In the genomic region with DNA sequence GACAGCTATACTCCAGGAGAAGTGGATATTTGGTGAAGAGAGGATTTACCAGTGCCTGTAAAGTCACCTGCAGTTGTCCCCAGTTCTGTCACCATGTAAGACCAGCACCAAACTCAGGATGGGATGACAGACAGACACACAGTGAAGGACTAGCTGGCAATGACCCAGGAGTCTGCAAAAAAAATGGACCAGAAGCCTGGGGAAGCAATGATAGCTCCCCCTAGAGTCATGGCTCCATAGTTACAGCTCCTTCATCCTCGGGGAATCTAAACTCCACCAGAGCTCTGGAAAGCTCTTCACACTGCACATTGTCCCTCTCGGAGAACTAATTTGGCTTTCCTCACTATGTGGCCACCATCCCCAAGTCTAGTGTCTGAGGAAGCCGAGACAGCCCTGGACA, we compare ENCODE assay signal across 15 mouse cellular contexts. TPM values are rescaled to one million over a fixed set of nuclear protein-coding genes. Genes with fewer than 3 reads are reported as not detected.
DNase-seq lines count a peak whose midpoint lies in the region; ATAC-seq and TF ChIP-seq lines count a peak whose summit lies in the region.
"Had no signal": no experiment of that assay in that cellular context is flagged by ENCODE, and none has a peak within 500 bp of the region (broad histone marks: within the 10 kb centered on the region; RNA-seq: fewer than 3 reads in every experiment).

No protein-coding gene starts in this region.

- no peaks in the 10 kb centered on the region for H3K4me1 ChIP-seq in heart, adult 2 months (ENCODE audit: control insufficient read depth, insufficient read depth, low read length)
- H3K4me1 ChIP-seq in lung, postnatal 0 days (ENCODE audit: insufficient read depth, low read depth, low read length) = no peaks in the 10 kb centered on the region
- peaks cover 36% of the 10 kb centered on the region for H3K4me1 ChIP-seq in olfactory bulb, adult 2 months (ENCODE audit: control insufficient read depth, insufficient read depth, low read length)
- H3K4me1 ChIP-seq: liver, embryonic 13.5 days had no signal

- DNase-seq in heart, adult 2 months = no peak
- no peak for DNase-seq in heart, postnatal 25 days (ENCODE audit: low spot score)
- DNase-seq in lung, postnatal 0 days (ENCODE audit: low spot score) = no peak
- DNase-seq in lung, postnatal 25 days (ENCODE audit: low spot score) = no peak
- peak; percentile 32 for DNase-seq in R1 (ENCODE audit: low read depth, low spot score)
- no peak for DNase-seq in spleen, postnatal 36 days (ENCODE audit: low spot score in 2 of 2)
- no peak for DNase-seq in left cerebral cortex, adult 11 months (ENCODE audit: low spot score)
- DNase-seq: cerebellum, postnatal 36 days; heart, postnatal 36 days; kidney, postnatal 14 days; liver, embryonic 13.5 days had no signal

- no peak overlapping the region for H3K27ac ChIP-seq in heart, adult 2 months
- H3K27ac ChIP-seq in lung, postnatal 0 days (ENCODE audit: low read length) = no peak overlapping the region
- peak overlapping the region; percentile 86 for H3K27ac ChIP-seq in olfactory bulb, adult 2 months (ENCODE audit: insufficient read depth, low read depth, low read length)
- H3K27ac ChIP-seq: liver, embryonic 13.5 days had no signal

- H3K36me3 ChIP-seq in heart, adult 2 months (ENCODE audit: control insufficient read depth, insufficient read depth, low read length) = no peaks in the 10 kb centered on the region
- H3K36me3 ChIP-seq in lung, postnatal 0 days (ENCODE audit: insufficient read depth, low read length) = no peaks in the 10 kb centered on the region
- H3K36me3 ChIP-seq: liver, embryonic 13.5 days had no signal

- WGBS in heart, adult 2 months = 51% methylated on average over 3 of the region's 3 CpGs
- 56% methylated on average over 3 of the region's 3 CpGs for WGBS in lung, postnatal 0 days
- 19% methylated on average over 3 of the region's 3 CpGs for WGBS in olfactory bulb, adult 2 months

- no peak overlapping the region for H3K4me2 ChIP-seq in lung, postnatal 0 days (replicated peaks; ENCODE audit: low read depth, low read length)
- H3K4me2 ChIP-seq: liver, embryonic 13.5 days had no signal

- no peak for TF ChIP-seq EP300 in heart, adult 2 months (IDR thresholded peaks at IDR 0.05; ENCODE audit: insufficient read depth, low read depth, low read length)
- no peak for TF ChIP-seq EP300 in lung, postnatal 0 days (IDR thresholded peaks at IDR 0.05)

- no peak for ATAC-seq in lung, postnatal 0 days

- intact Hi-C loops in heart, adult 2 months (cut with DNase I) = no loop called here
- intact Hi-C loops in heart, postnatal 25 days (cut with DNase I) = no loop called here

- TF ChIP-seq POLR2A in heart, adult 2 months (IDR thresholded peaks at IDR 0.05; ENCODE audit: insufficient read depth, low read depth, low read length) = no peak
- TF ChIP-seq POLR2A in olfactory bulb, adult 2 months (IDR thresholded peaks at IDR 0.05; ENCODE audit: insufficient read depth, low read depth, low read length) = no peak

- H3K9ac ChIP-seq in heart, adult 2 months (ENCODE audit: low read depth, low read length) = no peak overlapping the region
- H3K9ac ChIP-seq in lung, postnatal 0 days (replicated peaks; ENCODE audit: low read depth) = no peak overlapping the region
- H3K9ac ChIP-seq: liver, embryonic 13.5 days had no signal

- peak; percentile 28; the same call in 1 of the 2 replicates for TF ChIP-seq CTCF in heart, adult 2 months (IDR thresholded peaks at IDR 0.05)
- 0 out of 2 replicates have a peak, but pooled peaks have one; percentile 17 for TF ChIP-seq CTCF in lung, postnatal 0 days (IDR thresholded peaks at IDR 0.05)
- no peak for TF ChIP-seq CTCF in olfactory bulb, adult 2 months (IDR thresholded peaks at IDR 0.05; ENCODE audit: insufficient read depth, low read depth, low read length)

- no peaks in the 10 kb centered on the region for H3K79me2 ChIP-seq in heart, adult 2 months (replicated peaks; ENCODE audit: control insufficient read depth, insufficient read depth, low read length)

- no peaks in the 10 kb centered on the region for H3K9me3 ChIP-seq in lung, postnatal 0 days (ENCODE audit: low read length)
- H3K9me3 ChIP-seq: liver, embryonic 13.5 days; megakaryocyte, embryonic 14.5 days had no signal

- H3K27me3 ChIP-seq in heart, adult 2 months (ENCODE audit: control insufficient read depth, insufficient read depth, low read length) = peaks cover 1% of the 10 kb centered on the region; the same call in 1 of the 2 replicates
- H3K27me3 ChIP-seq in lung, postnatal 0 days (replicated peaks; ENCODE audit: insufficient read depth, low read length) = no peaks in the 10 kb centered on the region

- no peak overlapping the region for H3K4me3 ChIP-seq in heart, adult 2 months
- H3K4me3 ChIP-seq in lung, postnatal 0 days (ENCODE audit: low read depth, low read length) = no peak overlapping the region
- peak overlapping the region; percentile 68 for H3K4me3 ChIP-seq in olfactory bulb, adult 2 months (ENCODE audit: insufficient read depth, low read depth, low read length)
- H3K4me3 ChIP-seq: erythroblast, embryonic 14.5 days; liver, embryonic 13.5 days; megakaryocyte, embryonic 14.5 days had no signal

RNA-seq across cellular contexts. Expression of a gene that starts 1.5 kb away (rescaled TPM):
- not detected for total RNA-seq in heart, adult 2 months (2021)
- polyA plus RNA-seq in heart, adult 2 months (2012; rRNA removed) = 0.03 and 0.06 TPM in 2 replicates
- total RNA-seq in heart, postnatal 25 days (2021) = under 1 TPM; 0.06 to 0.10 TPM
- polyA plus RNA-seq in lung, postnatal 0 days (2015; fragmentation: Nextera tagmentation; extraction: Ambion mirVana) = not detected in 2 replicates
- polyA plus RNA-seq in olfactory bulb, adult 2 months (2012; ENCODE audit: insufficient read depth, insufficient read length, low replicate concordance, missing spikeins) = 289 TPM in 1 of 2 replicates, not detected in the other
- total RNA-seq: heart, adult 8-10 months had no signal
- polyA plus RNA-seq: erythroblast, embryonic 14.5 days had no signal

Comparison
In these comparisons a context has a peak if more than half of its experiments do, and no peak if none do; other contexts are left out.
1. RNA of a gene that starts 1.5 kb away (polyA plus RNA-seq): 289 TPM in olfactory bulb, adult 2 months; 0.03 to 0.06 TPM in heart, adult 2 months and not detected in lung, postnatal 0 days; every median in the first group is over 10 times any median in the second.